Mouse (Mus musculus) cerebellum, adult 11-12 months (tissue): Measurements from ENCODE around the gene Nr1i2.
"Not testable (repeated sequence)": the region's sequence is repeated elsewhere in the genome, so short reads cannot be mapped to it uniquely, and the experiment has no call there.

Experiments
- DNase-seq: peaks from one replicate; pipeline ENCODE4 v3.0.0; 2022

Gene Nr1i2

DNA sequence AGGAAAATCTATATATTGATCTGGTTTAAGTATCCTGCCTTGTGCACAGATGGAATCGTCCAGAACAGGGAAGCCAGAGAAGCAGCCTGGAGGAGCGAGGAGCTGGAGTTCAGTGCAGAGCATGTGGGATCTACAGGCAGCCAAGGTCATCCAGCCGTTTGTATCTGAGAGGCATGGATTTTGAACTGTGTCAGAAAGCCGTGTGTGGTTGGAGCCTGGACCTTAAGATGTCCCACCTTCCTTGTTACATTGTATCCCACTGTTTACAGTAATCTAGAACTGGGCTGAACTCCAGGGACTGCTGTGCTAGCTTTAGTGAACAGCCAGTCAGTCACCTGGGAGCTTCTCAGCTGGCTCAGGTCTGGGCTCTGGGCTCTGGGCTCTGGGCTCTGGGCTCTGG lies 8.1 kb downstream of the Nr1i2 start:
- no peak for DNase-seq

DNA sequence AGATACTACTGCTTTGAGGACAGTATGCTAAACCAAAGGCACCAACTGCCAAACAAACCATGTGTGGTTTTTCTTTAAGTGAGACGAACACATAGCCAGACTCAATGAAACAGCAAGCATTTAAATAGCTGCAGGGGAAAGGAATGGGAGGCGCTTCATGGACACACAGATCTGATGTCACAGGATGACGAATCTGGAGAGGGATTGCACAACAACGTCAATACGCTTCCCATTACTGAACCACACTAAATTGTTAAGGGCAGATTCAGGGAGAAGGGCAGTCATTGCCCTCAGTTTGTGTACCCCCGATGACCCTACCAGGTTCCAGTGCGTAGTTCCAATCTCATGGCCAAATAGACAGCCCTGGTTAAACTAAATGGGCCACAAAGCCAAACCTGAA lies 8.8 kb downstream of the Nr1i2 start:
- DNase-seq: no peak

DNA sequence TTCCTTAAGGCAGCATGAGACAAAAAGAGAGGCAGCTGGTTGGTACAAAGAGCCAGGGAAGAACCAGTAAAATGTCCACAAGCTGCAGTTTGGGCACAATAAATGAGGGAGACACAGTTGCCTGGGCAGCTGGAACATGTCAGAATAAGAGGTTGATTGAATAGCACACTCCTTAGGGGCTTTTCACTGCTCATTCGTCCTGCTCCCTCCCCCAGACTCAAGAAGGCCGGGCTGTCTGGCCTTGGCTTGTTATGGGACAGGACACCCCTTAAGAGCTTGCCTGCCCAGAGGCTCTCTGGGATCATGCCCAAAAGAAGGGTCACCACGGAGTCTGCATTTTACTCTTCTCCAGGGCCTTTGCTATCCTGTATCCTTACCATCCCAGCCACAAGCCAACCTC lies 11.3 kb downstream of the Nr1i2 start:
- no peak for DNase-seq

DNA sequence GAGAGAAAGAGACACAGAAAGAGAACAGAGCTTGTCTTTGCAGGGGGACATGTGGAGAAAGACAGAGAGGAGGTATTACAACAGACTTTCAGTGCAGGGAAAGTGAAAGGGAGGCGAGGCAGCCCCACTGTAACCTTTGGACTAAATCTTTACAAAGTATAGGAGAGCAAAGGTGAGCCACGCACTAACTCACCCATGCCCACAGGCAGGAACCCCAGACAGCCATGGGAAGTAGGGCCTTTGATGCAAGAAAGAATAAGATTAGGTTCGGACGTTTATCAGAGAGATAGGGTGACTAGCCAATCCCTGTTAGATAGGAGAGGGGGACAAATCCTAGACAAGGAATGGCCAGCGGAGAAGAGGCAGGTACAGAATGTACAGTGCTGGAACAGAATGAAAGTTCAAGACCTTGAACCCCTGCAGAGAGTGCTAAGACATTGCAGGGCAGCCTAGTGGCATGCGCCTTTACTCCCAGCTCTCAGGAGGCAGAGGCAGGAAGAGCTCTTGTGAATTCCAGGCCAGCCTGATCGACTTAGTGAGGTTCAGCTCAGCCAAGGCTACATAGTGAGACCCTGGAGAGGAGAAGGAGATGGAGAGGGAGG lies 12.0 kb downstream of the Nr1i2 start:
- no peak for DNase-seq

DNA sequence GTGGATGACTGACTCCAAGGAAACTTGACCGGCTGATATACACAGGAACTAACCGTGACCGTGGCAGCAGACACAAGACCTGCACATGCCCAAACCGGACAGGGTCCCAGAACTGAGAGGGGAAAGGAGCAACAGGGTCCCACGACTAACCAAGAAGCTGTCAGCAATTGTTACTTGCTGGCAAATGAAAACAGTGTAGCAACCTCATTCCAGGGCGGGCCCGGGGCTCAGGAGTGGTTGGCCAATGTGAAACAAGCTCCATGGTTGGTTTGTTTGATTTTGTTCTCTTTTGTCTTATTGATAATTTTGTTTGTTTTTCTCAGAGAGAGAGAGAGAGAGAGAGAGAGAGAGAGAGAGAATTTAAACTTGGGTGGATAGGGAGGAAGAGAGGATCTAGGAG lies 13.7 kb downstream of the Nr1i2 start:
- no peak for DNase-seq

DNA sequence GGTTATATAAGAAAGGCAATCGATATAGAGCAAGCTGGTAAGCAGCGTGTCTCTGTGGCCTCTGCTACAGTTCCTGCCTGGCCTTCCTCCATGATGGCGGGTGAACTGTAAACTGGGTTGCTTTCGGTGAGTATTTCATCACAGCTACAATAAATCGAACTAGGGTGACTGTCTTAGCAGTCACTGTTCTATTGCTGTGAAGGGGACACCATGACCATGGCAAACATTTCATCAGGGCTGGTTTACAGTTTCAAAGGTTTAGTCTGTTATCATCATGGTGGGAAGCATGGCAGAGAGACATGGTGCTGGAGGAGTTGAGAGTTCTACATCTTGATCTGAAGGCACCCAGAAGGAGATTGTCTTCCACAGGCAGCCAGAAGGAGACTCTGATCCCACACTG lies 14.8 kb downstream of the Nr1i2 start:
- no peak for DNase-seq

DNA sequence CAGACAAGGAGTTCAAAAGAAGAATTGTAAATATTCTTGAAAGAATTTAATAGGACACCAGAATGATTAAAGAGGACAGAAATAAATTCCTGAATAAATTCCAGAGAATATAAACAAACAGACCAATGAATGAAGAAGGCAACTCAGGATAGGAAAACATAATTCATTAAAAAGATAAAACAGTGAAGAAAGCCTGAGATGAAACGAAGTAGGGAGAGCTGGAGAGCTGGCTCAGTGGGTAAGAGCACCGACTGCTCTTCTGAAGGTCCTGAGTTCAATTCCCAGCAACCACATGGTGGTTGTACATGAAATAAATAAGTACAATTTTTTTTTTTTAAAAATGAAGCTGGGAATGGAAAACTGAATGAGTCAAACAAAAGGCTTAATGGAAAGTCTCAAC lies 19.9 kb downstream of the Nr1i2 start:
- DNase-seq: no peak

DNA sequence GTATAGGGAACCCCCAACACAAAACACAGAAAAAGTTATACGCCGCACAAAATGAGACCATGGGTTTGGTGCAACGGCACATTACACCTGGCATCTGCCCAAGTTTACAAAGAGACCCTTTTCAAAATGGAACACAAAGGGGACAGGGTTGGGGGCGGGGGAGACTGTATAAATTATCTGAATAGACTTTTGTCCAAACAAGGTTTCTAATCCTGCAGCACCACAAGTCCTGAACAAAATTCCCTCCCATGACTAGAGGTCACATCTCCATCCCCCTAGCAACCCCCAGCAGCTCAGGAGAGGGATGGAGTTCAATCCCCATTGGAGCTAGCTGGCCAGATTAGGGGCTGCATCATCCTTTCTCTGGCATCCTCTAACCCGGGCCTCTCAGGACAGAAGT lies 22.1 kb downstream of the Nr1i2 start:
- DNase-seq: no peak

DNA sequence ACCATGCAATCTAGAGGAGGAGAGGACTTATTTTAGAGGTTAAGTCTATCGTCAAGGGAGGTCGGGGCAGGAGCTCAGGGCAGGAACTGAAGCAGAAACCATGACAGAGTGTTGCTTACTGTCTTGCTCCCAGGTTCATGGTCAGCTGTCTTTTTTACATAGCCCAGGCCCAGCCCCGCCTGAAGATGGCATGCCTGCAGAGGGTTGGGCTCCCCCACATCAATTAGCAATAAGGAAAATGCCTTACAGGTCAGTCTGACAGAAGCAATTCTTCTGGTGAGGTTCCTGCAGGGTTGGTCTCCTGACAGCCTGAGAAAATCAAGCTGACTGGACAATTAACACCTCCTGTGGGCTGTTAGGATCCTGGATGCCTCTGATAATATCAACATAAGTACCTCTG lies 23.0 kb downstream of the Nr1i2 start:
- no peak for DNase-seq

DNA sequence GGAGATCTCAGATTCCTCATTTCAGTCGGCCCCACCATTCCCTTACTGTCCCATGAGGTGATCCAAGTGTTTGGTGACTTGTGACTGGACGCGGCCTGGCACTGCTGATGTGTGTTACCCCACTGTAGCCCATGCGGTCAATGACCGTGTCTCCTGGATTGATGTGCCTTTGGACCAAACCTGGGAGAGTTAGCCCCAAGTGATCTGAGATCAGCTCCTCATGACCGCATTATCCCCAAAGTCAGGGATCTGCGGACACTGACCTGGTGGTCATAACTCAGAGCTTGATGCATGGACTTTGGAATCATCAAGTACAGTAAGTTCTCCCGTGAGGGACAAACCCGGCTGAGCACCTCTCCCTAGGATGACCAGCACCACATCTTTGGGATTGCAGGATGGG lies 38.7 kb downstream of the Nr1i2 start:
- DNase-seq: no peak

DNA sequence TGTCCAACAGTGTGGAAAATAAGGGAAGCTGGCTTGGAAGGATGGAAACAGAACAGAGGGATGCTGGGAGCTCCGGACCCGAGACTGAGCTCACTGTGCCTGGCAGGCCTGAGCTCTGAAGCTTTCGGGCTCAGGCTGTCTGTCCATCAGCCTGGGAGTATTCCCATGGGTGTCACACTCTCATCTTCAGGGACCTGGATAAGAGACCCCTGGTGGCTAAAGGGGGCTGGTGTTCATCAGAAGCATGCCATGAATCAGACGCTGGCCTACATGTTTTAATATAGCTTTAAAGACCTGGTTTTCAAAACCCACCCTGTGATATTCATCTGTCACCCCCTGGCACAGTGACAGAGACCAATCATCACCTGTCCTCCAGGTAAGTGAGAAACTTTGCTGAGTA lies 39.5 kb downstream of the Nr1i2 start:
- DNase-seq: no peak

DNA sequence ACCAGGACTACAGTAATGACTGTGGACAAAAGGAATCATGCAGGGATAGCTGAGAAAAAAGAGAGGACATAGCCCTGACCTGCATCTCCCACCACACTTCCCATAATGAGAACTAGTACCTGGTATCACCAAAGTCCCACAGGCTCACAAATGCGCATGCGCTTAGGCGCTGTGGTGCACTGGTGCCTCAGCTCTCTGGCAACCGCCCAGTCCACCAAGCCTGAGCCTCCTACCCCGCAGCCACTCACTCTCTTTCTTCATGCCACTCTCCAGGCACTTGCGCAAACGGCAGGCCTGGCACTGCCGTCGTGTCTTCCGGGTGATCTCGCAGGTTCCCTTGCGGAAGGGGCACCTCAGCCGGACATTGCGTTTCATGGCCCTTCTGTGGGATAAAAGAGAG lies 40.6 kb downstream of the Nr1i2 start:
- no peak for DNase-seq

DNA sequence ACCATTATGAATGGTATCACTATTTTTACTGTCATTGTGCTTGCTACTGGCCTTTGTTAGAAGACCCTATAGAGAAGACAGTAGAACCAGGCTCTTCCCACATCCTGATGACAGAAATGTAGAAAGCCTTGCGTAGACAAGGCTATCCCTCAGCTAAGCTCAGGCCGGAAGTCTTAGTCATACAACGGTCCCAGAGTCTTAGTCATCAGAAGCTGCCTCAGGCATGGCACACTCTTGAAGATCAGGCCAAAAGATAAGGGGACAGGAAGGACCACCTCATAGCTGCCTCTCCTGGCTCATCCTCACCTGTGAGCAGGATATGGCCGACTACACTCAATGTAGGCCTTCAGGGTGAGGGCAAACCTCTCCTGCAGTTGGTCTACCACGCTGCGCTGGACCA lies 44.2 kb downstream of the Nr1i2 start:
- DNase-seq: no peak

DNA sequence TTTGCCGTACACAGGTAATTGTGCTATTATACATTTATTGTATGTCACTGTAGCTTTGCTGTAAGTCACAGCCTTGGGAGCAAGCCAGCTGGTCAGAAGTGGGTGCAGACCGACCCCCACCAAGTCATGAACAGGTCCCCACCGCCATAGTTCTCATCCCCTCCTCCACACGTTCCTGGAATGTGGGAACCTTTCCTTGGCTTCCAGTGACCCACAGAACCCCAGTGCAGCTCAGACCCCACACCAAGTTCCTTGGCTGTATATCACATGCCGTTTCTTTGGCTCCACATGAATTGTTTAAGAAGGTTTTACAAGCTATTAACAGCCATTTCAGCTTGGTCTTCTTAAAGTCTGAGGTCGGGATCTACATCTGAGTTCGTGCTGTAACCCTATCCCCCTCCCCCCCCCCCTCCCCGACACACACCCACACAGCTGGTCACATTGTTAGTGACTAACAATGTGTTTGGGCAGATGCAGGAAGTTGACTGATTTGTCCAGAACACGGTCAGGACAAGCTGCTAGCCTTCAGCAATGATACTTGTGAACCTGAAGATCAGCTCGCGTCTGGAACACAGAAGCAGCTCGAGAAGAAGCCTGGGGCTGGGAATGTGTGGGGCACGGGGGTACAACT lies 46.2 kb downstream of the Nr1i2 start:
- no peak for DNase-seq

DNA sequence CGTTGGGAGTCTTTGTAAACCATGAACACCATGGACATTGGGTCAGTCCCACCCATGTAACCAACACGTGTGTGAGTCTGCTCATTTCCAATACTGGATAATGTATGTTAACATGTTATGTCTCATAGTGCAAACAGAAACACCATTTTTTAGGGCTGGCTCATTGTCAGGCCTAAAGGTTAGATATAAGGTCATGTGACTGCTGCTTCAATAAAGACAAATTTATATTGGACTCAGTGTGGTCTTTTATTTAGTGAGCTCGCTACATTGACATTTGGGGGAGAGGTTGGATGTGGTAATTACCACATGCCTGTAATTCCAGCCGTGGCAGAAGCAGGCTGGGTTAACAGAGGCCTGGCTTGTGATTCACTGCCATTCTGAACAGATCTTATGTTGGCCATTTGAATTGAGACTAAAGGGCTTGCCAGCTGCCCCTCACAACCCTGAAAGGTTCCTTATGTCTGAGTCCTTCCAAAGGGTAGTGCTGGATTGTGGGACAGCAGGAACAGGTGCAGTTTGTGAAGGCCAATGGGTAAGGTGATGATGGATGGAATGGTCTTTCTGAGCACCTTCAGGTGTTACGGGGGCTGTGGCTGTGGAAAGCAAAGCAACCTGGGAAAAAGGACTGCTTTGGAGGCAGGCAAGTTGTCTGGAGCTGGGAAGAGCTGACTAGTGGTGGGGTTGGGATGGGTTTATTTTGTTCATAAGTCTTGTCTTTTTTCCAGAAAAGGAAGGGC lies 48.6 kb downstream of the Nr1i2 start:
- DNase-seq: no peak

DNA sequence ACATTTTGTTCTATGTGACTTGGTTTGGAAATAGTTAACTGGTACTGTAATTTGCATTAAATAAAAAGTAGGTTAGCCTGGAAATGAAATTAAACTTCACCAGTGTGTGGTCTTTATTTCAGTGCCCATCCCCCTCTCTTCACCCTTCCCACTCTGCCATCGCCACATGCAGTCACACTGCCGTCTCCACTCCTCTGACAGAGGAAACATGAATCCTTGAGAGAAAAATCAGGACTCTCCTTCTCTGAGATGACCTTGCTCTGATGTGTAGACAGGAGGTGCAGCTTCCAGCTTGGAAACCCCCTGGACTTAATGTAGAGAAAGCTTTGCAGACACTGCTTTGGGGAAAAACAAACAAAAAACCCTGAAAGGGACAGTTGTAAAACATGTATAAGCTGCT lies 49.2 kb downstream of the Nr1i2 start:
- DNase-seq: no peak

DNA sequence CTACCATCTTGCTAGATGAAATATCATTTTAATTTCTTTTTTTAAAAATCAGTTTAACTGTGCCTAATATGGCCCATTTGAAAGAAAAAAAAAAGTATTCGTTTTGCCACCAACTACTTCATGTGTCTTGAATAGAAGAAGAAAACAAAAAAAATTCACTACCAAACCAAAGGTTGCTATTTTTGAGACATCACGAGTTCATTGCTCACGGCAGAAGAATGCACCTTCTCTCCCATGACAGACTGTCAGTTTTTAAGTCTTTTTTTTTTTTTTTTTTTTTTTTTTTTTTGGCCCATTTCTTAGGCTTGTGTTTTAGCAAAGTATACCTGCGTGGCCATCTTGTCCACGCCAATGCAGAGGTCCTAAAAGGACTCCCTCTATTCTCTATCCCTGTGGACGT lies 50.5 kb downstream of the Nr1i2 start:
- no peak for DNase-seq

DNA sequence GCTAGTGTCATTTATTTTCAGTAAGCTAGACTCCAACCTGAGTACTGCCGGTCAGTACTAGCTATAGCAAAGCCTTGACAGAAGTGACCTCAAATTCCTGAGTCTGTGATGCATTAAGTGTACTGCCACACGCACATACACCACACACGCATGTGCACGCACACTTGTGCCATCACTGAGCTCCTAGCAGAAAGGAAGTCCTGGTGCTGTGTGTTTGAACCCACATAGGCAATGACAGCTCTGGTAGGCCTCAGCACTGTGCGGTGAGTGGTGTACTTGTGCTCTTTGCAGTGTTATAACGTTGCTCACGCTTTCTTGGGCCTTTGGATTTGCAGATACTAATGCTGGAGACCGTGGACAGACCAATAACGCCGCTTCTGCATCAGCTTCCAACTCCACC lies 54.5 kb downstream of the Nr1i2 start:
- DNase-seq: no peak

DNA sequence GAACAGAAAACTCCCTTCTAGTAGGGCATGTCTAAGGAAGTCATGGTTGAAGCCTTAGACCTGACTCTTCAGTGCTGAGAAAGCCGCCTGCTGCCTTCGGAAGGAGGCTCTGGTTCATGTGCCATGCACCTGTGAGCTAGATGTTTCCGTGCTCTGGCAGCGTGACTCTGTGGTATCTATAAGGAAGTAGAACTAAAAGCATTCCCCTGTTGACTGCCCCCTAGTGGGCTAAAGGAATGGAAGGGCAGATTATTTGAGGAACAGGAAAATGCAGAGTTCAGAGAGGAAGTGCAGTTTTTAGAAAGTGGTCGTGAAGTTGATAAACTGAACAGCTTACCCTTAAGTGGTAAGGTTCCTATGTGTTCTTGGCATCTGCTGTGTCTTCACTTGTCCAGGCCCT lies 54.9 kb downstream of the Nr1i2 start:
- DNase-seq: no peak

DNA sequence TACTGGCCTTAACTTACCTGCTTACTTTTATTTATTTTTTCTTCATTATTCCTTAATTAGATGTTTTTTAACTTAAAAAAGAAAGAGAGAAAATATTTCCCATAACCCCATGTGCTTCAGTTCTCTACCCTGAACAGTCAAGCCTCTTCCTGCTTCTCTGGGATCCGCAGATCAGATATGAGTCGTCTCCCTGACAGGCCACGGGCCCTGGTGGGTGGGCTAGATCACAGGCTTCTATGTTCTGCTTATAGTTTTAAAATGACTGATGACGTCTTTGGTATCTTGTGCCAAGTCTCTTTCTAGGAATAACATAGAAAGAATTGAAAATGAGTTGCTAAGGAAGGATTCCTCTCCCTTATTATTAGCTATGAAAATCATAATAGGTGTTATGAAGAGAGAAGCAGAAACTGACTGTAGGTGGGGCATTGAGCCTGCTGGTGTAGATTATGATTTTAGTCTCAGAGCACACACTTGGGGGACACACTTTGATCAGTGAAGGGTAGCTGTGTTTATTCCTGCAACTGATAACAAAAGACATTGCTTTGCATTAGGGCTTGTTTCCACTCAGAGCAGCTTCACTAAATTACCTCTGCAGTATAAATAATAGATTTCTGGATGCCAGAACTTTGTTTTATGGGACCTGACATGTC lies 57.6 kb downstream of the Nr1i2 start:
- no peak for DNase-seq

DNA sequence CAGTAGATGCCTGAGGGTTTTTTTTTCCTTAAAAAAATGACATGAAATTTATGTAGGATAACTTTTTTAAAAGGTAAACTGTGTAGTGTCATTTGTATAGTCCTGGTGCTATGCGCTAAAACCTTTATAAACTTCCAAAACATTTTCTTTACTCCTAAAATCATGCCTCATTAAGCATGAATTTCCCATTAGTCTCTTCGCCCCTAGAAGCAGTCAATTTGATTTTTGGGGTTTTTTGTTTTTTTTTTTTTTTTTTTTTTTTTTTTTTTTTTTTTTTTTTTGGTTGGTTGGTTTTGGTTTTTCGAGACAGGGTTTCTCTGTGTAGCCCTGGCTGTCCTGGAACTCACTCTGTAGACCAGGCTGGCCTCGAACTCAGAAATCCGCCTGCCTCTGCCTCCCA lies 72.1 kb downstream of the Nr1i2 start:
- not testable (repeated sequence) for DNase-seq

DNA sequence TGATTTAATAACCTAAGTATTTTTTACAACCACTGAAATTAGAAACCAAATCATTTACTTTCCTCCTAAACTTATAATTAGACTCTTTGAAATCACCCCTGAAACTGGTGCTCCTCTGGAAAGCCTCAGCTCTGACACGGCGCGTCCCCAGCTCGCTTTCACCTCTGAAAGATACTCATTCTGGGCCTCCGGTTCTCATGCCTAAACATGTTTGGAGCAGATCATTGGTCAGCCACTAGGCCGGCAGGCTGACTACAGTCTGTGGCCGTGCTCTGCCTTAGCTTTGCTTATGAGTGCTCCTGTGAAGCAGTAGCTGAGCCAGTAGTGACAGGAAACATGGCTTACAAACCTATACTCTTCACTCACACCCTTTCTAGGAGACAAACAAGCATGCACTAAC lies 89.4 kb downstream of the Nr1i2 start:
- DNase-seq: no peak
